9 mouse cellular contexts compared by ENCODE assay signal in genomic region chr14:22649411-22649911, GRCm38 (mm10).
DNase-seq lines count a peak whose midpoint lies in the region; ATAC-seq lines count a peak whose summit lies in the region.
"Had no signal": no experiment of that assay in that cellular context is flagged by ENCODE, and none has a peak within 500 bp of the region (broad histone marks: within the 10 kb centered on the region; RNA-seq: fewer than 3 reads in every experiment).

No protein-coding gene starts in this region.

- H3K4me3 ChIP-seq in forebrain, embryonic 11.5 days (ENCODE audit: low read depth, low read length): no peak overlapping the region

- H3K4me1 ChIP-seq in forebrain, embryonic 11.5 days (replicated peaks; ENCODE audit: control insufficient read depth, insufficient read depth, low read length): peaks cover 10% of the 10 kb centered on the region

- DNase-seq in kidney, adult 8-10 months: peak; percentile 56 to 65
- no peak for DNase-seq in kidney, adult 18-20 months
- DNase-seq in adipocyte (ENCODE audit: low spot score): peak; percentile 46
- DNase-seq in forebrain, embryonic 11.5 days (ENCODE audit: low spot score): no peak
- DNase-seq in kidney, postnatal 25 days: peak; percentile 42 to 75
- DNase-seq in ovary, postnatal 36 days (ENCODE audit: low spot score): no peak
- no peak for DNase-seq in right cerebral cortex, adult 18-20 months
- no peak for DNase-seq in yolk sac, embryonic 10.5 days (ENCODE audit: low spot score)
- DNase-seq: liver had no signal

- no peaks in the 10 kb centered on the region for H3K9me3 ChIP-seq in forebrain, embryonic 11.5 days (ENCODE audit: control insufficient read depth, low read length)

- 22% methylated on average over 5 of the region's 5 CpGs for WGBS in forebrain, embryonic 11.5 days

- H3K27ac ChIP-seq in forebrain, embryonic 11.5 days (ENCODE audit: low read depth, low read length): no peak overlapping the region

- no peak overlapping the region for H3K4me2 ChIP-seq in forebrain, embryonic 11.5 days (ENCODE audit: low read depth, low read length, severe bottlenecking)

- H3K9ac ChIP-seq in forebrain, embryonic 11.5 days (ENCODE audit: low read length): no peak overlapping the region

- no peaks in the 10 kb centered on the region for H3K36me3 ChIP-seq in forebrain, embryonic 11.5 days (ENCODE audit: control insufficient read depth, insufficient read depth, low read length)

- peak; percentile 36; the same call in 1 of the 2 replicates for ATAC-seq in forebrain, embryonic 11.5 days (replicated peaks; ENCODE audit: low FRiP score)

- H3K27me3 ChIP-seq in forebrain, embryonic 11.5 days (ENCODE audit: control insufficient read depth, insufficient read depth, low read length): peaks cover 2% of the 10 kb centered on the region; the same call in 1 of the 2 replicates

Comparison
In these comparisons a context has a peak if more than half of its experiments do, and no peak if none do; other contexts are left out.
1. DNase-seq: peak in kidney, adult 8-10 months (2 of 2), adipocyte (single experiment) and kidney, postnatal 25 days (2 of 2); none in kidney, adult 18-20 months (single experiment), forebrain, embryonic 11.5 days (single experiment), ovary, postnatal 36 days (single experiment), right cerebral cortex, adult 18-20 months (single experiment) and yolk sac, embryonic 10.5 days (single experiment).